Mouse (Mus musculus): Measurements from ENCODE around the gene Slc22a27. TPM values are rescaled to one million over a fixed set of nuclear protein-coding genes. Genes with fewer than 3 reads are reported as not detected.

Slc22a27 gene
- not detected in 2 replicates for polyA plus RNA-seq (2012; rRNA removed)

GRCm38 (mm10) chr19:7965927-7966326 is at the start of gene Slc22a27:
Gene Slc22a27, minus strand, starts transcription at chr19:7966027.

Other genes starting within 250 kb of the Slc22a27 start
- not detected in 2 replicates for gene Slc22a26, start 163.4 kb downstream of the Slc22a27 start, polyA plus RNA-seq (2012; rRNA removed)
- not detected in 2 replicates for gene Slc22a28, start 166.0 kb upstream of the Slc22a27 start, polyA plus RNA-seq (2012; rRNA removed)